Mouse (Mus musculus): ENCODE results near the gene Macrod1.

- TF ChIP-seq CTCF (IDR thresholded peaks at IDR 0.05; ENCODE audit: borderline replicate concordance, extremely low read depth, insufficient read depth, insufficient read length), result peak; percentile 92
- no peak for TF ChIP-seq POLR2A (IDR thresholded peaks at IDR 0.05; ENCODE audit: borderline replicate concordance, extremely low read depth, insufficient read depth, insufficient read length, poor library complexity, severe bottlenecking)
Observed at GRCm38 (mm10) chr19:7195900-7196728, 139.5 kb downstream of the Macrod1 start.

Data from brain, embryonic 14.5 days (tissue).